Mouse (Mus musculus): ENCODE results near the gene Olfr447.
A peak's percentile ranks its signal among the peaks of the same experiment; 100 is the strongest.

DNA sequence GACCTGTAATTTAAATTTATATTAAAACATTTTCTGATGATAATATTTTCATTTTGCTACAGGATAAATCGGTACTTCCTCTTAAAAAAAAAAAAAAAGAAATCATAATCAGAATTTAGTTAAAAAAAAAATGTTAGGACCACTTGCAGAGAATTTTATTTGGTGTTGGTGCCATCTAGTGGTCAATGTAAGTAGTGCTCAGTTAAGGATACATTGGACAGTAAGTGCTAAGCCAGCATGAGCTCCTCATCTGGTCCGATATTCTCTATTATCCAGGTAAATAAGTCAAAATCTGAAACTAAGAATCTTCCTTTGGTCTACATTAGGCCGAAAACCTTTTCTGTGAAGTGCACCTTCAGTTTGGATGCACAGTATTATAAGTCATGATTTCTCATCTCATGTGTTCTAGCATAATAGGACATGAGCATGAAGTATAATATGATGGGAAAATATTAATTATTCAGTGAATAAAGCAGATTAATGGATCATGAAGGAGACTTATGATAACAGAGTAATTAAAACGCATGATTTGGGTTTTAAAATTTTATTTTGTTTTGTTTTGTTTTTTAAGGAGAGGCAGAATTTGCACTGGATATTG lies 48.4 kb upstream of the Olfr447 start:
- TF ChIP-seq CTCF (IDR thresholded peaks at IDR 0.05; ENCODE audit: low read depth) (peak; percentile 79), EP300 (optimal IDR thresholded peaks at IDR 0.05) (no peak)
